In the genomic region with DNA sequence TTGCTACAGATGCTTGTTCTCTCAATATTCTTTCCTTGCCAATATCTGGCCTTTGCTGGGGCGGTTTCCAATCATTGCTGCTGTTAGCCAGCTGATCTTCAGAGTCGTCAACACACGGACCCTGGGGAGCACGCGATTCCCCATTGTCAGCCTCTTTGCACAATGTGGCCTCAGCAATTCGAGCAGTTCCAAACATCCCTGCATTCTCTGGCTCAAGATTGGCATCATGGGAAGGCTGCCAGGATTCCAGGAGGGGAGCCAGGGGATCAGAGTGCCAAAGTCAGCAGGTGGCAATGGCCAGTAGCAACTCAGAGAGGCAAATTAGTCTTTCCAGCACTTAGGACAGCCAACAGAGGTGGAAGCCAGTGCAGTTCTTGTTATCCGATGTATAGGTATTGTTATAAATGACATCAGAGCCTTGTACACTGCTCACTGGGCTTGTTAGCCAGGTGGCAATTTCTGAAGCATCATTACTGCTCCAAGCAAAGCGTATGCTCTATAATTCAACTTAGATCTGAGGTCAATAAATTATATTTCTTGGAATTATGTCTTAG, we compare ENCODE assay signal across 8 mouse cellular contexts.
DNase-seq lines count a peak whose midpoint lies in the region; ATAC-seq and TF ChIP-seq lines count a peak whose summit lies in the region.

No protein-coding gene starts in this region.

- peaks cover 9% of the 10 kb centered on the region; the same call in 1 of the 2 replicates for H3K4me1 ChIP-seq in forebrain, embryonic 14.5 days (ENCODE audit: control insufficient read depth, insufficient read depth, low read length)
- no peaks in the 10 kb centered on the region for H3K4me1 ChIP-seq in forebrain, embryonic 10.5 days
- no peaks in the 10 kb centered on the region; the same call in 1 of the 2 replicates for H3K4me1 ChIP-seq in lung, postnatal 0 days (ENCODE audit: insufficient read depth, low read depth, low read length)
- no peaks in the 10 kb centered on the region for H3K4me1 ChIP-seq in intestine, embryonic 16.5 days (ENCODE audit: control insufficient read depth, insufficient read depth, low read length)

- H3K4me3 ChIP-seq in forebrain, embryonic 14.5 days (ENCODE audit: low read depth, low read length) = no peak overlapping the region
- H3K4me3 ChIP-seq in forebrain, embryonic 10.5 days = no peak overlapping the region
- no peak overlapping the region for H3K4me3 ChIP-seq in lung, postnatal 0 days (ENCODE audit: low read depth, low read length)
- H3K4me3 ChIP-seq in intestine, embryonic 16.5 days (ENCODE audit: low read length) = no peak overlapping the region

- H3K36me3 ChIP-seq in forebrain, embryonic 14.5 days (ENCODE audit: control insufficient read depth, insufficient read depth, low read length) = no peaks in the 10 kb centered on the region
- H3K36me3 ChIP-seq in forebrain, embryonic 10.5 days (replicated peaks) = no peaks in the 10 kb centered on the region
- no peaks in the 10 kb centered on the region for H3K36me3 ChIP-seq in lung, postnatal 0 days (ENCODE audit: insufficient read depth, low read length)
- no peaks in the 10 kb centered on the region for H3K36me3 ChIP-seq in intestine, embryonic 16.5 days (ENCODE audit: control insufficient read depth, insufficient read depth, low read length)

- H3K27me3 ChIP-seq in forebrain, embryonic 14.5 days (replicated peaks; ENCODE audit: control insufficient read depth, insufficient read depth, low read length) = no peaks in the 10 kb centered on the region
- H3K27me3 ChIP-seq in forebrain, embryonic 10.5 days (ENCODE audit: poor library complexity, severe bottlenecking) = no peaks in the 10 kb centered on the region
- H3K27me3 ChIP-seq in lung, postnatal 0 days (replicated peaks; ENCODE audit: insufficient read depth, low read length) = no peaks in the 10 kb centered on the region
- H3K27me3 ChIP-seq in intestine, embryonic 16.5 days (replicated peaks; ENCODE audit: control insufficient read depth, insufficient read depth, low read length) = no peaks in the 10 kb centered on the region

- ATAC-seq in forebrain, embryonic 14.5 days = peak; percentile 75
- no peak for ATAC-seq in lung, postnatal 0 days
- no peak for ATAC-seq in intestine, embryonic 16.5 days

- DNase-seq in forebrain, embryonic 14.5 days (ENCODE audit: low spot score) = peak; percentile 67
- no peak for DNase-seq in forebrain, embryonic 10.5 days (ENCODE audit: extremely low spot score, low spot score)
- DNase-seq in retina, postnatal 1 day = peak; percentile 14
- DNase-seq in retina, embryonic 14.5 days (ENCODE audit: low spot score) = no peak
- peak; percentile 80 to 85 for DNase-seq in heart, adult 9 months (ENCODE audit: low spot score in 2 of 2)
- DNase-seq in lung, postnatal 0 days (ENCODE audit: low spot score) = peak; percentile 7
- no peak for DNase-seq in thymus, postnatal 10 days (ENCODE audit: low spot score in 2 of 2)

- TF ChIP-seq EP300 in lung, postnatal 0 days (IDR thresholded peaks at IDR 0.05) = no peak

- H3K9me3 ChIP-seq in forebrain, embryonic 14.5 days (replicated peaks; ENCODE audit: control insufficient read depth, low read length) = no peaks in the 10 kb centered on the region
- no peaks in the 10 kb centered on the region for H3K9me3 ChIP-seq in forebrain, embryonic 10.5 days
- no peaks in the 10 kb centered on the region for H3K9me3 ChIP-seq in lung, postnatal 0 days (ENCODE audit: low read length)
- H3K9me3 ChIP-seq in intestine, embryonic 16.5 days (ENCODE audit: control insufficient read depth, low read length) = no peaks in the 10 kb centered on the region

- H3K27ac ChIP-seq in forebrain, embryonic 14.5 days (ENCODE audit: low read depth, low read length) = no peak overlapping the region
- no peak overlapping the region for H3K27ac ChIP-seq in forebrain, embryonic 10.5 days
- H3K27ac ChIP-seq in lung, postnatal 0 days (ENCODE audit: low read length) = no peak overlapping the region
- H3K27ac ChIP-seq in intestine, embryonic 16.5 days (ENCODE audit: low read length) = no peak overlapping the region

- 17% methylated on average over 8 of the region's 8 CpGs for WGBS in forebrain, embryonic 14.5 days
- WGBS in forebrain, embryonic 10.5 days = 69% methylated on average over 8 of the region's 8 CpGs
- 40% methylated on average over 8 of the region's 8 CpGs for WGBS in lung, postnatal 0 days
- 51% methylated on average over 8 of the region's 8 CpGs for WGBS in intestine, embryonic 16.5 days

- no peak overlapping the region for H3K9ac ChIP-seq in forebrain, embryonic 14.5 days (ENCODE audit: low read length)
- H3K9ac ChIP-seq in lung, postnatal 0 days (replicated peaks; ENCODE audit: low read depth) = no peak overlapping the region
- no peak overlapping the region for H3K9ac ChIP-seq in intestine, embryonic 16.5 days (ENCODE audit: low read depth, low read length)

- no peak overlapping the region for H3K4me2 ChIP-seq in forebrain, embryonic 14.5 days (ENCODE audit: low read length)
- H3K4me2 ChIP-seq in lung, postnatal 0 days (replicated peaks; ENCODE audit: low read depth, low read length) = no peak overlapping the region
- no peak overlapping the region for H3K4me2 ChIP-seq in intestine, embryonic 16.5 days (ENCODE audit: low read depth, low read length)

- no peak for TF ChIP-seq CTCF in lung, postnatal 0 days (IDR thresholded peaks at IDR 0.05)

Comparison
In these comparisons a context has a peak if more than half of its experiments do, and no peak if none do; other contexts are left out.
1. DNase-seq: peak in forebrain, embryonic 14.5 days (single experiment), retina, postnatal 1 day (single experiment), heart, adult 9 months (2 of 2) and lung, postnatal 0 days (single experiment); none in forebrain, embryonic 10.5 days (single experiment), retina, embryonic 14.5 days (single experiment) and thymus, postnatal 10 days (0 of 2).